Mouse (Mus musculus): ENCODE results near the gene Scyl2.
"Not testable (repeated sequence)": the region's sequence is repeated elsewhere in the genome, so short reads cannot be mapped to it uniquely, and the experiment has no call there.

Scyl2 gene

DNA sequence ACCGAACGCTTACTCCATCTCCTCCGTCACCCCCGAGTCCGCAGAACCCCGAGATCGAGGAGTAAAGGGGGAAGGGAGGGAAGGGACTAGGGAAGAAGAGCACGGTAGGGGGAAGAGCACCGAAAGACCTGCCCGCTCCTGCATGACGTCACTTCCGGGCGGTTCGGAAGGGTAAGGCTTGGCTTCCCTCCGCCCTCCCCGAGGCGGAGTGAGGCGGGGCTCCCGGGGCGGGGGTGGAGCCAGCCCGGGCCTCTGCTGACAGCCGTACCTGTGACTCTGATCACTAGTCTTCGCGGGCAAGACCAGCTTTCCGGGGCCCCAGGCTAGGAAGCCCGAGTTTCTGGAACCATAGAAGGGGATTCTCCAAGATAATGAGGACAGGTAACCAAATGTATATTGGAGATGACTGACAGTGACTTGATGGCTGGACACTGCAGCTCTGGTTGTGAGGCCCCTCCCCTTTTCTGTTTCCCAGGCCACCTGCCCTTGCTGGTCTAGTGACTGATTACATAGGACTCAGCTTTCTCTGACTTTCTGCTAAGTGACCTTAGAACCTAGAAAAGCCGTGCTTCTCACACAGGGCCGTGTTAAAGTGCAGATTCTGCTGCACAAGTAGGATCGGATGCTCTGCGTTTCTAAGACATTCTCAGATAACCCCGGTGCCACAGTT lies at the start of gene Scyl2:
TSS of gene Scyl2 (minus strand) at position 147 of the 670 bp plus-strand sequence.
- DNase-seq (ENCODE audit: low spot score in 2 of 2), result peak; percentile 84 to 94

DNA sequence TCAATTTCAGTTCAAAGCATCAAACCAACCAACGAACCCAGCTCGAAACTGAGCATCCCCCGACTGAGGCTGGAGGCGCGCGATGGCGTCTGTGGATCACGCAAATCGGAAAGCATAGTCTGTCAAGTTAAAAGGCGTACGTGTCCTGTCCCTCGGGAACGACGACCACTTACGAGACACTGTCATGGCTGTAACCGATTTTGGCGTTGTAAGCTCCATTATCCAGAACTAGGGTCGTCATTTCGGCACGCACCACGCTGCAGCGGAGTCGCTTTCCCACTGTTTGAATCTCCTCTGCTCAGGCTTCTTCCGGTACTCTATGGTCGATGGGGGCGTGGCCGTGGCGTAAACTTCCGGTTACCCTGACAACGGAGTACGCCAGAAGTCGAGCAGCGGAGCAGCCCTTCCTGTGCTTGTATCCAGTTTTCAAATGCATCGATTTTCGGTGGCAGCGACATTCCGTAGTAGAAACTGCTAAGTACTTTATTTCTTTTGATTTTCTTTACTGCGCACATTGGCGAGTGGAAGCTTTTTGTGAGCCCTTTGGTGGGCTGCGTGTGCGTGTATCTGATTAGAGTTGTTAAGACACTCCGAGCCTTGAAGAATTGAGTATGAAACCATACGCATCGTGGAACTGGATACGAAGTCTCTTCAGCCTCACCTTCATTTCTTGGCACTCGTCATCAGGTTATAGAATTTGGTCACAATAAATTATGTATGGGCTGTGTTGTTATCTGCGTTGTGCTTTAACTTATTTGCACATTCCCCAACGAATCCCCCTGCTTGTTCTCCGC lies 46.1 kb upstream of the Scyl2 start, which contains the start of gene Actr6:
TSS of gene Actr6 (minus strand) at position 295 of the 794 bp plus-strand sequence.
- DNase-seq (ENCODE audit: low spot score in 2 of 2), result peak; percentile 78 to 94

DNA sequence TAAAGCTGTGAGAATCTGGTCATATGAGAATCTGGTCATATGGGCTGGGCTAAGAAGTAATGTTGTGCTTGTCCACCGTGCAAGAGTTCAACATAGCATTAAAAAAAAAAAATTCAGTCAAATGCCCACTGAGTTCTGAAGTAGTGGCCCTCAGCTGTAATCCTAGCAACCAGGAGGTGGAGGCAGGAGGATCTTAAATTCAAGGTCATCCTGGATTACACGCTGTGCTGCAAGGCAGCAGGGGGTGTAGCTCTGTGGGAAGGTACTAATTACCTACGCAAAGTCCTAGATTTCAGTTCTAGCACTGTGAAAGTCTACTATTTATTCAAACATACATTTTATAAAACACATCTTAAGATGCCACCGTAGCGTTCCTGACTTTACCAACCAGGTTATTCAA lies 45.3 kb upstream of the Scyl2 start:
- no peak for DNase-seq (ENCODE audit: low spot score in 2 of 2)

DNA sequence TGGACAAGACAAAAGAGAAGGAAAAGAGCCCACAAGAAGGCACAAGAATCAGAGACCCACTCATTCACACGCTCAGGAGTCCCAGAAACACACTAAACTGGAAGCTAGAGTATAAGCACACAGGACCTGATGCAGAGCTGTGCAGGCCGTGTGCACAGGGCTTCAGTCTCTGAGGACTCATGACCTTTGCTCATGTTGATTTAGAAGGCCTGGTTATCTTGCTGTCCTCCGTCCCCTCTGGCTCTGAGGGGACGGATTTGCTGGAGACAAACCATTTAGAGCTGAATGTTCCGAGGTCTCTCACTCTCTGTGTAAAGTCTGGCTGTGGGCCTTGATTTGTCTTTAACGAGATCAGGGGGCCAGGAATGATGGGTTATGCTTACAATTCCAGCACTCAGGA lies 44.3 kb upstream of the Scyl2 start:
- no peak for DNase-seq (ENCODE audit: low spot score in 2 of 2)

DNA sequence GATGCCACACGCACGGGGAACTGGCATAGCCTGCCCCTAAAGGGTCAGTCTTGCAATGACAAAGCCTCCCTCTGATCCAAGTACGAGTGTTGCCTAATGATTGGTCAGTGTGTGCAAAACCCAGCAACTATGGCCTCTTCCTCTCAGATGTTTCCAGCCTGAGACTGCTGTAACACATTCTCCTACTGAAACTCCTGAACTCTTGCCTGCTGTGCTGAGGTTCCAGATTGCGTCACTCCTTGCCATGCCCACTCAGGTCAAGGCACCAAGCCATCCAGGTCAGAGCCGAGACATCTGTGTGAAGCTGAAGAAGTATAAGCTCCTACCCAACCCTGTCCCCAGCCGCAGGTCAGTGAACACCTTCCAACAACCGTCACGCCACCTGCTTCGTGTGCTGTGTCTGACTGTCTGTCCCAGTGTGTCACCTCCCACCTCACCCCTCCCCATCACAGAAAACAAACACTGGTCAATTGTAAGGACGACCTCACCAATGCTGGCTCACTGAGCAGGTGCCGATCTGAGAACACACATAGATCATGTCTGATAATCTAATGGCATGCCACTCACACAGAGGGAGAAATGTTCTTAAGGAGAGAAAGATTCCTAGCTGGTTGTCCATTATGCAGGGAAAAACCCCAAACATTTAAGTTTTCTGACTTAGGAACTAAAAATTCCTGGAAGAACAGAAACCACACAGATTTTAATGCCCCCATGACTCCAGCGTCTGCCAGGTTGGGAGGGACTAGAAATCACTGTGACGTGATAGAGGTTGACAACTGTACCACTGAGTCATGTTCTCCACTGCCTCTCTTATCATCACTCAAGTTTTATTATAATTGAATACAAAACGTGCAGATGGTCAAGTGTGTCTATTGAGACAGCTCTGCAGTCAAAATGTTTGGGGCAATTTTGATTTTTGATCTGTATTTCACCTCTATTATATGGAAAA lies 36.4 kb upstream of the Scyl2 start:
- DNase-seq (ENCODE audit: low spot score in 2 of 2), result no peak

DNA sequence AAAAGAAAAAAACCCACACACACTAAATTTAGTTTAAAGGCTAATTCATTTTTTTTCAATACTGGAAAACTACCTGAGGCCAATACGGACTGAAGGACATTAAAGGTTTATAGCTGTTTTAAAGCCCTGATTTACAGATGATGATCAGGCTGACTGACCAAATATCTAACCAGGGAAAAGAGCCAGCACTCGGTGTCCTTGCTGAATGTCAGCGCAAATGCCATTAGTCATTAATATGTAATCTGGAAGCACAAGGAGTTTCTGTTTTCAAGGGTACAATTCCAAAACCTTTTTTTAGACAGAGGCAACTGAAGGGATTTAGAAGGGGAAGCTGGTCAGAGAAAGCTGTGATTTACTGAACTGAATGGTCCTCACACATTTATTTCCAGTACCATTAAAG lies 34.7 kb upstream of the Scyl2 start:
- no peak for DNase-seq (ENCODE audit: low spot score in 2 of 2)

DNA sequence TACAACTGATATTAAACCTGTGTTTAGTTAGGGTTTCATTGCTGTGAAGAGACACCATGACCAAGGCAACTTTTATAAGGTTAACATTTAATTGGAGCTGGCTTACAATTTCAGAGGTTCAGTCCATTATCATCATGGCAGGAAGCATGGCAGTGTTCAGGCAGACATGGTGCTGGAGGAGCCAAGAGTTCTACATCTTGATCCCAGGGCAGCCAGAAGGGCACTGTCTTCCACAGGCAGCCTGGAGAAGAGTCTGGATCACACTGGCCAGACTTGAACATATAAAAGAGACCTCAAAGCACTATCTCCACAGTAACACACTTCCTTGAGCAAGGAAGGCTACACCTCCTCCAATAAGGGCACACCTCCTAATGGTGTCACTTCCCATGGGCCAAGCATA lies 34.2 kb upstream of the Scyl2 start:
- DNase-seq (ENCODE audit: low spot score in 2 of 2), result no peak

DNA sequence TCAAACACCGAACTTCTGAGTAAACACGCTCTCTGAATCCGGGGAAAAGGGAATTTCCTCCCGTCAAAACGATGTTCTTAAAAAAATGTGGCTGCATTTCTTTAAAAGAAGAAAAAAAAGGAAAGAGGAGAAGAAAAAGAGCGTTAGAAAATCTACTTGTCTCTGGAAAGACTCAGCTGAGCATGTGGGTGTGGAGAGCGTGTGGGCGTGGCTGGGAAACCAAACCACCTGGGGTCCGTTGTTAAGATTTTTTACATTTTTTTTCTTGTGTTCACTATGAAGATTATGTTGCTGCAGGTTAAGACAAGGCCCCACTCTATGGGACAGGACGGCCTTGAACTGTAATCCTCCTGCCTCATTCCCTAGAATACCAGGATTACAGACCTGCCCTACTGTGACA lies 28.8 kb upstream of the Scyl2 start:
- DNase-seq (ENCODE audit: low spot score in 2 of 2), result no peak

DNA sequence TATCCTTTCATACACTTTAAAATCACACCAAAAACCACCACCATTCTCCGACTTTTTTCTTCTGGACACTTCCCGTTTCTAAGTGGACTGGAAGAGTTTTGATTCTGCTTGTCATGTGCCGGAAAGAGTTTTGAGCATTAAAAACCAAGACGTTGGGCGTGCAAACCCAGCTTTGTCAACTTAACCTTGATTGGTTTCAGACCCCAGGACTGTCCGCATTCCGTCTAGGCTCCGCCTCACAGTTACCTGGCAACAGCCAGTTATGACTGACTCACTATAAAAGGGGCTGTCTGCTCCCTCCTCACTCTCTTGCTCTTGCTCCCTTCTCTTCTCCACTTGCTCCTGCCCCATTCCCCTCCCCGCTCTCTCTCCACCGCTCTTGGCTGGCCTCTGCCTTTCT lies 22.6 kb upstream of the Scyl2 start:
- DNase-seq (ENCODE audit: low spot score in 2 of 2), result no peak

DNA sequence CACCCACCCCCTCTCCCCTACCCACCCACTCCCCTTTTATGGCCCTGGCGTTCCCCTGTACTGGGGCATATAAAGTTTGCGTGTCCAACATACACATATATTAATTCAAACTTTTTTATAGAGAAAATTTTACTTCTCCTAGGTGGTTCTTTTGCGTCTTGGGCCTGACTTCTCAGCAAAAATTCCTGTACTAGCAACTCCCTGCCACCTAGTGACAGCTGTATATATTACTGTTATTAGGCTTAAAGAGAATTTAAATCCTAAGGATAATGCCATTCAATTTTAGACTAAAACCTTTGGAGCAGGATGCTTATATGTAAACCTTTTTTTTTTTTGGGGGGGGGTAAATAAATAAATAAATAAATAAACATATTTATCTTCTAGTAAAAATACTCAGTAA lies 21.3 kb upstream of the Scyl2 start:
- DNase-seq (ENCODE audit: low spot score in 2 of 2), result no peak

DNA sequence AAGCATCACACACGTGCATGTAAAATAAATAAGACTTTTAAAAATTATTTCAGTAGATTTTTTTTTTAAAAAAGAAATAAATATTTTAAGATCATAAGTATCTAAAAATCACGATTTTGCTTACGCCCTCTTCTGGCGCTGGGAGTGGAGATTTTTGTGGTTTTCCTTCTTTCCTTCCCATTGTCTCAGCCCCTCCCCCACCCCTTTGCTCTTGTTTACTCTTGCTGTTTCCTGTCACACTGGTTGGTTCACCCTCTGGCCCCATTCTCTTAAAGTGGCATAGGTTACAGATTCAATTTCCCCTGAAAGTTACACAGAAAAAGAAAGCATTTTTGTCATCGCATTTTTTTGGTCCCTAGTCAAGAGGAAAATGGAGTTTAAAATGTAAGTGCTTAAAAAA lies 17.0 kb upstream of the Scyl2 start:
- no peak for DNase-seq (ENCODE audit: low spot score in 2 of 2)

DNA sequence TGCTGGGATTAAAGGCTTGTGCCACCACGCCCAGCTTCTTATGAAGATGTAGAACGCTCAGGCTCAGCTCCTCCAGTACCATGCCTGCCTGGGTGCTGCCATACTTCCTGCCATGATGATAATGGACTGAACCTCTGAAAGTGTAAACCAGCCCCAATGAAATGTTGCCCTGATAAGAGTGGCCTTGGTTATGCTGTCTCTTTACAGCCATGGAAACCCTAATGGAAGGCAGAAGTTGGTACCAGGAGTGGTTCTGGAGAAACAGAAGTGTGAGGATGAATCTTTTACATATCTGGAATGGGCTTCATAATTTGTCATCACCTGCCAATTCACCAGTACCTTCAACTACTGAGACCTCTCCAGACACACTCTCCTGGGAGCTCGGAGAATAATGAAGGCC lies 11.9 kb upstream of the Scyl2 start:
- DNase-seq (ENCODE audit: low spot score in 2 of 2), result no peak

DNA sequence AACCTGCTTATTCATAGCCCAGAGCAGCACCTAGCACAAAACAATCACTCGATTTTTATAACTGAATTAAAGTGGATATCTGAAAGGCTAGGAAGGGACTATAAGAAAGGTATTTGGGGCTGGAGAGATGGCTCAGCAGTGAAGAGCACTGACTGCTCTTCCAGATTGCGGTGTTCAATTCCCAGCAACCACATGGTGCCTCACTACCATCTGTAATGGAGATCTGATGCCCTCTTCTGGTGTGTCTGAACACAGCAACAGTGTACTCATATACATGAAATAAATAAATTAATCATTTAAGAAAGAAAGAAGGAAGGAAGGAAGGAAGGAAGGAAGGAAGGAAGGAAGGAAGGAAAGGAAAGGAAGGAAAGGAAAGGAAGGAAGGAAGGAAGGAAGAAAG lies 10.2 kb upstream of the Scyl2 start:
- DNase-seq (ENCODE audit: low spot score in 2 of 2), result not testable (repeated sequence)

DNA sequence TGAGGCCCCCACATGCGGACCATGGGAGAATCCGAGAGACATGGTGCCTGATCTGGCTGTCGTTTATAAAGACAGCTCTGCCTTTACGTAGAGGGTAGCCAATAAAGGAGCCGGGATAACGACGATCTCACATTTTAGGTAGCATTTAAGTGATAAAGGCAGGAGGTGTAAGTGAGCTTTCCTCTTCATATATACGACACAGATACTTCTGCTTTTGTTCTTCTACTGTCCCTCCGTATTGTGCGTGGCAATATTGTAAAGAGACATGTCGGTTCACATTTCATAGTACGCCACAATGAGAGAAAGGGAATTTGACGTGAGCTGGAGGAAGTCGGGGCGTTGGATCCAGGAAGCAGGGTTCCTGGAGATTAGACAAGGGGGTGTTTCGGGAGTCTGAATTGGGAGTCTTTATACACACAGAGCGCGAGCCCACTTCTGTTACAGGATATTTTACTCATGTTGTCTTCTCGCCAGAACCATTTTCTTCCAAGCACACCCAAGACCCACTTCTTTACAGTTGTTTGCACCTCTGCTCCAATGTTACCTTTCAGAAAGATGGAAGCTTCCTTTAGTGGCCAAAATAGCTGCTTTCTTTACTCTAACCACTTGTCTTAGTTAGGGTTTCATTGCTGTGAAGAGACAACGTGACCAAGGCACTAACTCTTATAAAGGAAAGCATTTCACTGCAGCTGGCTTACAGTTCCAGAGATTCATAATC lies 9.3 kb upstream of the Scyl2 start:
- DNase-seq (ENCODE audit: low spot score in 2 of 2), result no peak

DNA sequence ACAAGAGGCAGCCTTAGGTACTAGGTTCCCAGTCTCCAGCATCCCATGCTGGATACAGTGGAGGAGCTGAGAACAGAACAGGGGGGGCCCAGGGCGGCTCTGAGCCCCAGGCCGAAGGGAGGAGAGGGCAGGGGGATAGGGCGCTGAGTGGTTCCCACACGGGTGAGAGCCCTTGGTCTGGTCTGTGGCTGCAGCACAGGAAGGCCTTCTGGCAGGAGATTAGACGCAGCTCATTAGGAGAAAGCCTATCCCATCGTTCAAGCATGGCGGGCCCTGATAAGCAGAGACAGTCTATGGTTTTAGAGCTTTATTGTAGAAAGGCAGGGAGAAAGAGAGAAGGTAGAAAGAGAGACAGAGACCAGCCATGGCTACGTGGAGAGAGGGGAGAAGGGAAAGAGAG lies 3.9 kb upstream of the Scyl2 start:
- DNase-seq (ENCODE audit: low spot score in 2 of 2), result no peak

DNA sequence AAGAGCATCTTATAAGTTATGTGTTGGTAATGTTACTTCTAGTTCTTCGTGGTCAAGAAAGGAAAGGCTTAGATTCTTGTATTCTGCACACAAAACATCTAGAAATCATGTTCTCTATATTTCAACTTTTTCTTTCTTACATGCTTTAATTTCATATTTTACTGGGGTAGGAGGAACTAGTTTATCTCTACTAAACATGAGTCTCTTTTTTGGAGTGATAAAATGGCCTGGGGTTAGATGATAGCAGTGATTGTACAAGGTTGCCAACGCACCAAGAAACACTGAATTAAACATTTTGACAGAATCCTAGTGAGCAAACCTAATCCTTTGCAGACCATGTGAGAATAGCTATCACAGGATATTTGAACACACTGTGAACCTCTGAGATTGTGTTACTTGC lies 1.4 kb upstream of the Scyl2 start:
- no peak for DNase-seq (ENCODE audit: low spot score in 2 of 2)

DNA sequence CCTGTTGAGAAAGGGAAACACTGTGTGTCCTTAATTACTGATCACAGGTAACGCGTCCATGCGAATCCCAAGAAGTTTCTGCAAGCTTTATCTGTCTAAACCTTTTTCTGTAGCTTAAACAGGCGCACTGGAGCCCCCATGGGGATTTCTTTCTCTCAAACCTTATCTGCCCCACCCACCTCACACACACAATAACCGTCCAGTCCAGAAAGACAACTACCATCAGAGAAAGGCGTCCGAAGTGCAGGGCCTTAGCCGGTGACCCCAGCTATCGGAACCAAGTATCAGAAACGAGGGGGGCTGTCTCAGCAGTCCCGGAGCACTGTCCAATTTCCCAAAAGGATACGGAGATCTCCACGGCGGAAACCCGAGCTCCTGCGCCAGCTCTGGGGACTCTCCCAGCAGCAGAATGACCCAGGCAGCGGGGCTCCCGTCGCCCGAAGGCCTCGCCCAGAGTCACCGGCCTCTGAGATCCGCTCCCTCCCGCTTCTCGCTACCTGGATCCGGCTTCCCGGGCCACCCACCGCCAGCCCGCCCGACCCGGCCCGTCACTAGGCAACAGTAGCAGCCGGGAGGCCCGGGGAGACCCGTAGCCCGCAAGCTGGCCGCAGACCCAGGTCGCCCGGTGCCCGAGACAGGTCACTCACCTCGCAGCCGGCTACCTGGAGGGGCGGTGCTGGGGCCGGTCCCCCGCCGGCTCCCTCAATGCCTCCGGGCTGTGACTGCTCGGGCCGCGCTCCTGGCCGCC lies 520 bp downstream of the Scyl2 start:
- DNase-seq (ENCODE audit: low spot score in 2 of 2), result no peak

DNA sequence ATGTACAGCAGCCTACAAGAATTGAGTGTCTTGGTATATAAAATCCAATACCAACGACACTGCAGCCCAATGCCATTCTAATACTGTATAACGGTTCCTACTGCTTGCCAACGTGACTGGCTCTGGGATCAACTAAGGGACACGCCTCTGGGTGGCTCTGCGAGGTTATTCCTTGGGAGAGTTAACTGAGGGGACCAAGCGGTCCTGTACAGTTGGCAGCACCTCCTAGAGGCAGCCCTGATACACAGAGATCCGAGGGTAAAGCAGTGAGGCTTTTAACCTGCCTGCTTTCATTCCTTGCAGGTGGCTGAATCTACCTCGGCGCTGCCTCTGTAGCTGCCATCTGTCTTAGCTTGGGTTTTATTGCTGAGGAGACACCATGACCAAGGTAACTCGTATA lies 3.1 kb downstream of the Scyl2 start:
- no peak for DNase-seq (ENCODE audit: low spot score in 2 of 2)

DNA sequence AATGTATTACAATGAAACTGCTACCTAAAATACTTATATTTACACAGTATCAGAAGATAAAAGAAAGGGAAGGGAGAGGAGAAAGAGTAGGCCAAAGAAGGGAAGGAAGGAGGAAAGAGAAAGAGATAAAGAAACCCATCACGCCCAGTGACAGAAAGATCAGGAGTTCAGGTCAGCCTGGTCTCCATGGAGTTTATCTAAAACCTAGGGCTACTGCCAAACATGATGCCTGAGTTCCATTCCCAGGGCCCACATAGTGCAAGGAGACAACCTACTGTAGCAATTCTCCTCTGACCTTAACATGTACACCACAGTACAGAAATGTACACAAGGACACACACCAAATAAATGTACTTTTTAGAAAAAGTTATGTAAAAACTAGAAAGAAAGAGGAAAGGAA lies 3.9 kb downstream of the Scyl2 start:
- no peak for DNase-seq (ENCODE audit: low spot score in 2 of 2)

DNA sequence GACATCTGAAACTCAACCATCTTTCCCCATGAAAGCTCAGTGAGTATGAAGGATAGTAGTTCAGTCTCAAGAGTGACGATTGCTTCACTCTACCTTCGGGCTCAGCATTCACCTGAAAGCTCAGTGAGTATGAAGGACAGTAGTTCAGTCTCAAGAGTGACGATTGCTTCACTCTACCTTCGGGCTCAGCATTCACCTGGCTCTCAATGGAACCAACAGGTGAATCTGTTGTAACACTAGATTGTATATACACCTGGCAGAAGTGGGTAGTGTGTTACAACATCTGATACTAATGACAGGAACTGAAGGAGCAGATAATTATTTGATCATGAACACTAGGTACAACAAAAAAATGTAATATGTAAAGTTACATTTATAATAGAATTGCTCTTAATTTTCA lies 4.4 kb downstream of the Scyl2 start:
- no peak for DNase-seq (ENCODE audit: low spot score in 2 of 2)

DNA sequence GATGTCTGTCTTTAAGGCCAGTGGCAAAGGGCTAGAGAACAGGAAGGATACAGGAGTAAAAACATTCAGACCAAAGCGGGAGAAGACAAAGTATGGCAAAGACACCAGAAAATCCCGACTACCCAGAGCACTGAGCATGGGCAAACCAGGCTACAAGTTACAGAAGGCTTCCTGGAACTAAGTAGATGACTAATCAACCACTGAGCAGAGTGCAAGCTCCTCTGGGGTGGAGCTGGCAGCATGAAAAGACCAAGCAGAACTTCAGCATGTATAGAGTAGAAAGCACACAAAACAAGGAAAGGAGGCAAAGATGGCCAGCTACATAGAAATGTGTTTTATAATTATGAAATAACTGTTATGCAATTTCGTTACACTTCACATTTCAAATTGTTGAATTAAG lies 5.6 kb downstream of the Scyl2 start:
- DNase-seq (ENCODE audit: low spot score in 2 of 2), result no peak
